Mouse (Mus musculus): Measurements from ENCODE around the gene Etv6.
A peak's percentile ranks its signal among the peaks of the same experiment; 100 is the strongest.

The Etv6 gene

DNA sequence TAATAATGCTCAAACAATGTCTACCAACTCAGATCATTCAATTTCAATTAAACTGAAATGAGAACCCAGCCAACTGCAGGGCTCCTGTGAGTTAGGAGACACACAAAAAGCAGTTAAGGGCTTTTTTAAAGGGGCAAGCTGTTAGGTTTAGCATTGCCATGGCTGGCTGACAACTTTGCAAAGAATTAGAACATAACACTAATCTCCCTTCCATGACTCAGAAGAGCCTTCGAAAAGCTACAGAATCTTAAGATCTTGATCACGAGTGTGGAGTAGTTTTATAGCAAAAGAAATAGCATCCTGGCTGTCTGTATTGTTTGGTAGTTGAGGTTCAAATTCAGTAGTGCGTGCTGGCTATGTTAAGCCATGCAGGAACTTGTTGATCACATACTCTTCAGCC is 182.9 kb downstream of the Etv6 start:
- no peak for DNase-seq

DNA sequence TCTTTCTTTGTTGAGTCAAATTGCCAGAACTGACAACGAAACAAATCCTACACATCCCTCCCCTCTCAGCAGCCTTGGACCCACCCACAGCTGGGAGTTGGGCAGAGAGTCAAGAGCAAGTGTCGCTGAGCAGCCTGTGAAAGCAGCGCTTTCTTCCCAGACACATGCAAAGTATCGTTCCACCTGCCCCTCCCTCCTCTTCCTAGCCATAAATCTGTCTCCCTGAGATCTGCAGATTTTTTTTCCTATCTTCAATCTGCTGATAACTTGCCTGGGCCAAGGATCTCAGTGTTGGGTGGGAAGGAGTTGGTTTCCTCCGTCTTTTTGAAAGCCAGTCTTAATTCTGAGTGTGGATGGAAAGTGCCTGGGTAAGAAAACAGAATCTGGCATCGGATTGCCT is 183.9 kb downstream of the Etv6 start:
- DNase-seq, result peak; percentile 62

- no peak for DNase-seq
Measured at GRCm38 (mm10) chr6:134220209-134220777, 184.8 kb downstream of the Etv6 start.

GRCm38 (mm10) chr6:134222248-134222929 is 186.9 kb downstream of the Etv6 start:
- DNase-seq, result no peak

DNA sequence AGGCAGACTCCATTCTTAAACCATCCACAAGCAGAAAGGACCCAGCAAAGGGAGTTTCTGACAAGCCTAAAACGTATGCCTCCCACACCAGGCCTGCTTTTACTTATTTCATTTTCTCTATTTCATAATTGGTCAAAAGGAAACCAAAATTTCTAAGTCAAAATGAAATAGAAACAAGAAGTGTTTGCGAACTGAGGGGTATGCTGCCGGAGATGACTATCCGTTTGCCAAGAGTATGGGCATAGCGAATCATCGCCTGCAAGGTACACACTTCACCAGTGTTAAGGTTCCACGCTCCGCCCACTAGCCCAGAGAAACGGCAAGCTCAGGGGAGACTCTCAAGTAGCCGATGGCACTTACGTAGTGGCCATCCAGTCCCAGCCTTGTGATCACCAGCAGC is 190.1 kb downstream of the Etv6 start:
- DNase-seq, result no peak

GRCm38 (mm10) chr6:134226349-134227169 is 191.1 kb downstream of the Etv6 start:
- no peak for DNase-seq

- DNase-seq, result no peak
Measured at GRCm38 (mm10) chr6:134236311-134236710, 200.8 kb downstream of the Etv6 start.

DNA sequence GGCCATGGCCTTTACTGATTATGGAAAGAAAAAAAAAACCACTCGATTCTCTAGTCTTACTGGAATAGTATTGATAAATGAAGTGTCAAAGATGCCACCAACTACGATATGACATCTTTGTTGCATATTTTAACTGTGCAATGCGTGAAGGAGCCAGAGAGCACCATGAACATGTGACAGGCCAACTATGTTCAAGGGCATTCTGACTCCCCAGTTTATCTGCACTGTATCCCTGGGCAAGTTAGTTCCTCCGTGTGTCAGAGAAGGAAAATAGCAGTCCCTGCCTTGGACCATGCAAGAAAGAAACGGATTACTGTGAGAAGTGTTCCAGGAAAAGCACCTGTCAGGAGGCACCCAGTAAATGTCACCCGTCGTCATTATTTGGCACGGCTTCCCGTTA is 203.0 kb downstream of the Etv6 start:
- no peak for DNase-seq

DNA sequence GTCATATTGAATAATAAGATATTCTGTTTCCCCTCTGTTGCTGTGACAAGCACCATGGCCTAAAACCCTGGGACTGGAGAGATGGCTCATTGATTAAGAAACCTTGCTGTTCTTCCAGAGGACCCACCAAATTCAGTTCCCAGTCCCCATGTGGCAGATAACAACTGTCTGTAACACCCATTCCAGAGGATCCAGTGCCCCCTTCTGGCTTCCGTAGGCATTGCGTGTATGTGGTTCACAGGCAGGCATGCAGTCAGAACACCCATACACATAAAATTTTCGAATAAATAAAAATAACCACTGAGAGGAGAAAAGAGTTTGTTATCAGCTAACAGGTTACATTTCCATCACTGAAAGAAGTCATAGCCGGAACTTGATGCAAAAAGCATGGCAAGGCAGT is 205.5 kb downstream of the Etv6 start:
- no peak for DNase-seq

DNA sequence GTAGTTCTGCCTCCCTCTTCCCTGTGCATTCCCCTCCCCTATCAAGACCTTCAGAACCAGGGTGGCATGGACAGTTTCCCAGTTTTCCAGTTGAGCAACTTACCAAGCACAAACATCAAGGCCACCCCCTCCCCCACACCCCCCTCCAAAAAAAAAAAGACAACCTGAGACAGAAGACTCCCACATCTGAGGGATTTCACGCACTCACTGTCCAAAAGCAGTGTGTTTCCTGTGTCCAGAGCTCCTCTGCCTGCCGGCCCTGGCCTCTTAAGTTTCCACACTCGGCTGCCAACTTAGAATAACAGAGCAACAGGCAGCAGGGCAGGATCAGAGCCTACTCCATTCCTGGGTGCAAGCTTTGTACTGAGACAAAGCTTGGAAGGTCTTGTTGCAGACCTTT is 207.6 kb downstream of the Etv6 start:
- no peak for DNase-seq

- DNase-seq, result no peak
Measured at GRCm38 (mm10) chr6:134243546-134243945, 208.0 kb downstream of the Etv6 start.

DNA sequence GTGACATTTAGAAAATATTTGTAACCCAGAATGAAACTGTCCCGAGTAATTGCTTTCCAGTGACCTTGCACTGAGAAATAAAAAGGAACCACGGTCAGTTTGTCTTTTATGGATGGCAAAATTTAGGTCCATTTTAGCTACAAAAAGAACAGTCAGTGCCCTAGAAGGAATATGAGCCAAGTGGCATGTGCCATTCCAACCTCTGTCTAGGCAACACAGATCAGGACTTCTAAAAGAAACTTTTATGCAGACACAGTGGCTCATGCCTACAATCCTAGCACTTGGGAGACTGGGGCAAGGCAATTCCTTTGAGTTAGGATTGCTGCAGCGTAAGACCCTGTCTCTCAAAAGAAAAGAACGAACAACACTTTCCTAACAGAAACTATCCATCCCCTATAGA is 208.6 kb downstream of the Etv6 start:
- no peak for DNase-seq

GRCm38 (mm10) chr6:134246109-134246508 is 210.6 kb downstream of the Etv6 start:
- no peak for DNase-seq

DNA sequence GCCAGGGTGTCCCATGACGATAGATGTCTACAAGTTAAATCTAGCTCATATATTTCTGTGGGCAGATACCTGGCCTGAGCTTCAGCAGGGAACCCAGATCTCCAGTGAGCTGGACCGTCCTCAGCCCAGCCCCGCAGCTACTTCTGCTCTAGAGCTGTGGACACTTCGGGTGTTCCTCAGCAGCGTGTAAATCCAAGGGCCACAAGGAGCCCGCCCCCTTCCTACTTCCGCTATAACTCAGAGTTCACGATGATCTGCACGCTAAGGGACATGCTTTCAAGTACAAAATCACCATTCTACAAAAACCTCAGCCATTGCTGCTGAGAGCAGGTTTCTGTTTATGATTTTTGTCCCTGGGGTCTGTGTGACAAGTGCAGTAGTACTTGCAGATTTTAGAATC is 211.8 kb downstream of the Etv6 start:
- DNase-seq, result no peak

- no peak for DNase-seq
Measured at GRCm38 (mm10) chr6:134248720-134249119, 213.2 kb downstream of the Etv6 start.

GRCm38 (mm10) chr6:134250764-134251163 is 215.3 kb downstream of the Etv6 start:
- no peak for DNase-seq

DNA sequence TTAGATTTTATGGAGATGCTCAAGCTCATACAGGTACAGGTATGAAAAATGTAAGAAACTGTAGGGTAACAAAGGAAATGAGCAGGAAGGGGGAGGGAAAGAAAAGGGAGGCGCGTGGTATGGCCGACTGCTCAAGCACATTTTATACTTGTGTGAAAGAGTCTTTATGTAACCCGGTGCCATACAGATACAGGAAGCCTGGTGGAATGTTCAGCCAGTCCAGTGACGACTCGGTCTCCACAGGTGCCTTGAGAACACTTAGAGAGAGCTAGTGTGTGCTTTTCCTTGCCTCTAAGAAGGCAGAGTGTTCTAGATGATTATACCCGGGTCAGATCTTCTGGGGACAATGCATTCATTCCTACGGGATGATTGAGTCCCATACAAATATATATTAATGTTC is 215.9 kb downstream of the Etv6 start:
- no peak for DNase-seq

DNA sequence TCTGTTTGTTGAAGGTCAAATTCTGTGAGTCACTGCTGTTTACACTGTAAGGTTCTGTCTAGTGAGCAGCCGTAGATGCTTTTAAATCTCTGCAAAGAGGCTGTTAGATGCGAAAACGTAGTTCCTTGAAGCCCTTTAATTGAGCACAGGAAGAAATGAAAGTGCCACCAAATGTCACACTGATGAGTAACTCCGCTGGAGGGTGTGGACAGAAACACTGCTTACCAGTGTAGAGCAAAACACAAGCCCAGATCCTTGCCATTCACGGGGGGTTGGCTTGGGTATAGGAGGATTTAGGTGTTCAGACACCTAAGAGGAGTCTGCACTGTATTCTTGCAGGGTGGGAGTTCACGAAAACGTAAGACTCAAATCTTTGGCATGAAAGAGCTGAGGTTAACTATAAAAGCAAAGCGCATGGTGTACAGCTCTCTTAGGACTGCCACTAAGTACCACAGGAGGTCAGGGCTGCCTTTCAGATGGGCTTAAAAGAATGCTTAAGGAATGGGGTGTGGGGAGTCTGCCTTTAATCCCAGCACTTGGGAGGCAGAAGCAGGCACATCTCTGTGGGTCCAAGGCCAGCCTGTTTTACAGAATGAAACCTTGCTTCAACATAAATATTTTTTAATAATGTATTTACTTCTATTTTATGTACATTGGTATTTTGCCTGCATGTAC is 216.7 kb downstream of the Etv6 start:
- DNase-seq, result no peak

DNA sequence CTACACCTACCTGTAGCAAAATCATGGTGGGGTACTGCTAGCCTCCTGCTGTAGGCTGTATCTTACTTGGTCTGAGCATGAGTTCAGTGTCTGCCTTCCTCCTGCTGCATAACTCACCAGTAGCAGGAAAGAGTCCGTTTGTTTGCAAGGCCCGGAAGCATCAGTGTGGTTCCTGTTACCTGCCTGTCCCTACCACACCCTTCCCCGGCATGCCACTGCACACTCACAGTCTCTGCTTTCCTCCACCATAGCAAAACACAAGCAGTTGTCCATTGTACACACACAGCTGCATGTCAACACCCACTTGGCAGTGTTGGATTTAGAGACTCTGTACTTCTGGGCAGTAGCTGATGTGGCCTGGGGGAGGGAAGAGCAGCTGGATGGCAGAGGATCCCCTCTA is 220.9 kb downstream of the Etv6 start:
- no peak for DNase-seq

DNA sequence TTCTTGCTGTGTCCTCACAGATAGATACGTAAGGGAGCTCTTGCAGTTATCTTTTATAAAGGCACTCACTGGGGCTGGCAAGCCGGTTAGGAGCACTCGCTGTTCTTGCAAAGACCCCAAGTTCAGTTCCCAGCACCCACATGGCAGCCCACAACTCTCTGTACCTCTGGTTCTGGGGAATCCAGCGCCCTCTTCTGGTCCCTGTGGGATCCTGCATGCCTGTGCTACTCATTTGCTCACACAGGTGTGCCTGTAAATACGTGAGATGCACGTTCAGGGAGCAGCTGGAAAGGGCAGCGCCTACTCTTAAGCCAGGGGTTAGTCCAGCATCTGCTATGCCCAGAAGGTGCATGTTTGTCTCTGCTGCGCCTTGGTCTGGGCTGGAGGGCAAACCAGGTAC is 224.4 kb downstream of the Etv6 start:
- no peak for DNase-seq

GRCm38 (mm10) chr6:134261904-134262303 is 226.4 kb downstream of the Etv6 start:
- no peak for DNase-seq

DNA sequence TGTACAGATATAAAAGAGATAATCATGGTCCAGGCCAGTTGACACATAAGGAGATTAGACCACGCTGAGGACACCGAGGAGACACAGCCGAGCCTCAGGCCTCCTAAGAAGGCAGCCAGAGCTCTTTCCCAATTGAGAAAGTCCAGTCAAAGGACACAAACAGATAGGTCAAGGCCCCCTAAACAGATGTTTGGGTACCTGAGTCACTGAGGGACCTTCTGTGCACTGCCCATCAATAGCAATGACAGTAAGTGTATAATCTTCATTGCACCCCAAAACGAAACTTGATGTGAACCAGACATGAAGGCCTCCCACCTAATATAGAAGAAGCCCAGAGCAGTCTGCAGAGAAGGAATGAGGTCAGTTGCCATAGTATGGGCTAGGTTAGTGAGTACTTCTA is 226.9 kb downstream of the Etv6 start:
- DNase-seq, result no peak

- DNase-seq, result no peak
Measured at GRCm38 (mm10) chr6:134262911-134263607, 227.6 kb downstream of the Etv6 start.
